Mouse (Mus musculus) neural tube, postnatal 0 days (tissue): Measurements from ENCODE around the gene Trarg1. TPM values are rescaled to one million over a fixed set of nuclear protein-coding genes. Genes with fewer than 3 reads are reported as not detected.

ENCODE experiments used
- polyA plus RNA-seq: library from polyadenylated mRNA; unstranded; fragments of >200 nt; fragmentation: Nextera tagmentation; extraction: Ambion mirVana; gene quantifications from 2 replicates; pipeline ENCODE4 v1.2.1, GENCODE M21; 2015

Trarg1 gene
- polyA plus RNA-seq = 1.7 and 7.6 TPM in 2 replicates

DNA sequence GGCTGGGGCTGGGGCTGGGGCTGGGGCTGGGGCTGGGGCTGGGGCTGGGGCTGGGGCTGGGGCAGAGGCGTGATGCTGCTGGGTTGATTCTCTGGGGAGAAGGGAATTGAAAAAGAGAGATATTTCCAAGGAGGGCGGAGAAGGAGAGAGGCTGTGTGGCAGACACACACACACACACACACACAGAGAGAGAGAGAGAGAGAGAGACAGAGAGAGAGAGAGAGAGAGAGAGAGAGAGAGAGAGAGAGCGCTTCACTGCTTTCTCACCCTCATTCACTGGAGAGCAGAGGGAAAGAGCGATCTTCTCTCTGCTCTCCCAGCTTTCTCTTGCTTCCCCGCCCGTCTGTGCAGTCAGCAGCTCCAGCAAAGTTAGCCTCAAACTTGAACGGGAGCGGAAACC lies at the start of gene Trarg1:
Trarg1 (plus strand) TSS at position 301 of the 400 bp plus-strand sequence.

GRCm38 (mm10) chr11:76671871-76672475 lies 7.6 kb upstream of the Trarg1 start, which contains the start of gene Bhlha9:
TSS of gene Bhlha9 (plus strand) at chr11:76672470.

Other genes with a start within 250 kb of the Trarg1 start
- 76.3 and 84.9 TPM in 2 replicates for gene Abr, start 57.5 kb upstream of the Trarg1 start, polyA plus RNA-seq
- 2.4 and 3.2 TPM in 2 replicates for gene Bhlha9, start 7.3 kb upstream of the Trarg1 start, polyA plus RNA-seq
- gene Gosr1, start 83.8 kb downstream of the Trarg1 start, polyA plus RNA-seq = 20.1 and 20.4 TPM in 2 replicates
- gene Cpd, start 167.2 kb downstream of the Trarg1 start, polyA plus RNA-seq = 5.4 and 5.9 TPM in 2 replicates
- 0.17 and 0.40 TPM in 2 replicates for gene Tmigd1, start 222.4 kb downstream of the Trarg1 start, polyA plus RNA-seq
- 112 and 117 TPM in 2 replicates for gene Blmh, start 245.0 kb downstream of the Trarg1 start, polyA plus RNA-seq